ENCODE assay signal across 7 mouse cellular contexts in genomic region chr2:126706759-126707437, GRCm38 (mm10). TPM values are rescaled to one million over a fixed set of nuclear protein-coding genes. Genes with fewer than 3 reads are reported as not detected.
DNase-seq lines count a peak whose midpoint lies in the region; ATAC-seq and TF ChIP-seq lines count a peak whose summit lies in the region.

TSS of gene Usp8 (plus strand) at chr2:126707328.

- peak within 1 kb of the TSS; percentile 79 for H3K9ac ChIP-seq in intestine, postnatal 0 days (ENCODE audit: low read depth, low read length)
- H3K9ac ChIP-seq in midbrain, embryonic 12.5 days (replicated peaks), result peak within 1 kb of the TSS; percentile 90

- peak within 1 kb of the TSS; percentile 66 for H3K4me2 ChIP-seq in intestine, postnatal 0 days (replicated peaks; ENCODE audit: low read depth)
- peak within 1 kb of the TSS; percentile 65 for H3K4me2 ChIP-seq in midbrain, embryonic 12.5 days (replicated peaks)

- peak; percentile 99 for DNase-seq in adrenal gland, postnatal 10 days
- DNase-seq in embryonic facial prominence, embryonic 10.5 days (ENCODE audit: low spot score), result peak; percentile 98
- peak; percentile 62 for DNase-seq in gonadal fat pad, adult 2 months (ENCODE audit: low read depth)
- DNase-seq in left cerebral cortex, postnatal 4 days, result peak; percentile 98

- TF ChIP-seq POLR2A in small intestine, adult 2 months (IDR thresholded peaks at IDR 0.05; ENCODE audit: low read depth, low read length), result peak; percentile 77

- intact Hi-C loops in left cerebral cortex, postnatal 4 days (cut with DNase I), result no loop called here

- TF ChIP-seq CTCF in intestine, postnatal 0 days (IDR thresholded peaks at IDR 0.05; ENCODE audit: low read depth), result no peak
- TF ChIP-seq CTCF in small intestine, adult 2 months (IDR thresholded peaks at IDR 0.05; ENCODE audit: extremely low read depth, insufficient read length, insufficient replicate concordance, low read depth, low read length), result no peak

- 3% methylated on average over 47 of the region's 47 CpGs for WGBS in embryonic facial prominence, embryonic 10.5 days
- 2% methylated on average over 47 of the region's 47 CpGs for WGBS in intestine, postnatal 0 days
- 4% methylated on average over 47 of the region's 47 CpGs for WGBS in midbrain, embryonic 12.5 days
- WGBS in small intestine, adult 2 months, result 2% methylated on average over 47 of the region's 47 CpGs

- H3K27me3 ChIP-seq in embryonic facial prominence, embryonic 10.5 days (replicated peaks; ENCODE audit: low read depth, poor library complexity, severe bottlenecking), result peaks cover 7% of the 10 kb centered on the region; the same call in 1 of the 2 replicates
- H3K27me3 ChIP-seq in intestine, postnatal 0 days (replicated peaks; ENCODE audit: control insufficient read depth, insufficient read depth, low read length), result no peaks in the 10 kb centered on the region
- H3K27me3 ChIP-seq in midbrain, embryonic 12.5 days, result peaks cover 22% of the 10 kb centered on the region
- H3K27me3 ChIP-seq in small intestine, adult 2 months (ENCODE audit: control insufficient read depth, insufficient read depth, low read length), result no peaks in the 10 kb centered on the region

- peak within 1 kb of the TSS; percentile 91 for H3K27ac ChIP-seq in embryonic facial prominence, embryonic 10.5 days (replicated peaks)
- peak within 1 kb of the TSS; percentile 70 for H3K27ac ChIP-seq in intestine, postnatal 0 days (ENCODE audit: low read depth, low read length)
- peak within 1 kb of the TSS; percentile 84 for H3K27ac ChIP-seq in midbrain, embryonic 12.5 days (replicated peaks)
- H3K27ac ChIP-seq in small intestine, adult 2 months (ENCODE audit: insufficient read depth, low read depth, low read length), result peak within 1 kb of the TSS; percentile 77

- ATAC-seq in intestine, postnatal 0 days, result peak; percentile 100
- peak; percentile 100 for ATAC-seq in midbrain, embryonic 12.5 days (ENCODE audit: low FRiP score, low read depth)

- no peaks in the 10 kb centered on the region for H3K9me3 ChIP-seq in embryonic facial prominence, embryonic 10.5 days
- H3K9me3 ChIP-seq in intestine, postnatal 0 days (ENCODE audit: control insufficient read depth), result no peaks in the 10 kb centered on the region
- no peaks in the 10 kb centered on the region for H3K9me3 ChIP-seq in midbrain, embryonic 12.5 days

- peaks cover 3% of the 10 kb centered on the region; the same call in 1 of the 2 replicates for H3K36me3 ChIP-seq in embryonic facial prominence, embryonic 10.5 days (replicated peaks)
- no peaks in the 10 kb centered on the region for H3K36me3 ChIP-seq in intestine, postnatal 0 days (ENCODE audit: control insufficient read depth, insufficient read depth)
- no peaks in the 10 kb centered on the region for H3K36me3 ChIP-seq in midbrain, embryonic 12.5 days
- H3K36me3 ChIP-seq in small intestine, adult 2 months (ENCODE audit: control insufficient read depth, insufficient read depth, low read length), result no peaks in the 10 kb centered on the region

- H3K4me1 ChIP-seq in embryonic facial prominence, embryonic 10.5 days, result peaks cover 10% of the 10 kb centered on the region
- H3K4me1 ChIP-seq in intestine, postnatal 0 days (replicated peaks; ENCODE audit: control insufficient read depth, insufficient read depth, low read length), result peaks cover 3% of the 10 kb centered on the region; the same call in 1 of the 2 replicates
- H3K4me1 ChIP-seq in midbrain, embryonic 12.5 days, result peaks cover 9% of the 10 kb centered on the region
- H3K4me1 ChIP-seq in small intestine, adult 2 months (ENCODE audit: control insufficient read depth, insufficient read depth, insufficient read length, low read length), result 0 out of 2 replicates have a peak, but pooled peaks cover 1% of the 10 kb centered on the region

- peak within 1 kb of the TSS; percentile 94 for H3K4me3 ChIP-seq in embryonic facial prominence, embryonic 10.5 days
- H3K4me3 ChIP-seq in intestine, postnatal 0 days (ENCODE audit: low read depth, low read length), result peak within 1 kb of the TSS; percentile 82
- H3K4me3 ChIP-seq in midbrain, embryonic 12.5 days, result peak within 1 kb of the TSS; percentile 90
- peak within 1 kb of the TSS; percentile 86 for H3K4me3 ChIP-seq in small intestine, adult 2 months (ENCODE audit: low read depth, low read length)

RNA-seq across cellular contexts. Expression of gene Usp8, which starts in this region (rescaled TPM):
- 10 to 100 TPM; 55.5 to 59.3 TPM for total RNA-seq in adrenal gland, postnatal 10 days (2021)
- polyA plus RNA-seq in embryonic facial prominence, embryonic 10.5 days (2016; fragmentation: Nextera tagmentation; extraction: Ambion mirVana), result 42.1 and 44.0 TPM in 2 replicates
- 23.1 and 24.6 TPM in 2 replicates for polyA plus RNA-seq in gonadal fat pad, adult 2 months (2012; rRNA removed)
- polyA plus RNA-seq in intestine, postnatal 0 days (2015; fragmentation: Nextera tagmentation; extraction: Ambion mirVana), result 17.7 and 18.0 TPM in 2 replicates
- total RNA-seq in left cerebral cortex, postnatal 4 days (2021), result 10 to 100 TPM; 28.0 to 28.2 TPM
- polyA plus RNA-seq in midbrain, embryonic 12.5 days (2016; fragmentation: Nextera tagmentation; extraction: Ambion mirVana), result 40.6 and 40.9 TPM in 2 replicates
- 3.6 and 7.5 TPM in 2 replicates for polyA plus RNA-seq in small intestine, adult 2 months (2012; rRNA removed)

Comparison
In these comparisons a context has a peak if more than half of its experiments do, and no peak if none do; other contexts are left out.
1. Peak in every context shown above with its lines: DNase-seq, ATAC-seq, H3K4me3 ChIP-seq and H3K27ac ChIP-seq.